Mouse (Mus musculus) CH12.LX (cell line): Measurements from ENCODE around the gene Map3k12. TPM values are rescaled to one million over a fixed set of nuclear protein-coding genes. Genes with fewer than 3 reads are reported as not detected.

Experiments
- DNase-seq: peaks from one replicate; pipeline ENCODE4 v3.0.0-alpha.2; 2013; ENCODE audit errors: extremely low read depth
- H3K27ac ChIP-seq: 2 replicates; pipeline ENCODE4 v1.5.1; 2012; ENCODE audit warnings: low read depth, mild to moderate bottlenecking, control low read depth, moderate library complexity; ENCODE audit not compliant: insufficient read depth
- H3K27me3 ChIP-seq: replicated peaks from 2 replicates; pipeline ENCODE3; 2012; ENCODE audit warnings: inconsistent platforms
- H3K36me3 ChIP-seq, 2 experiments: replicated peaks in 1 of 2; 2 replicates each; pipeline versions ENCODE3 to v1.6.1; 2012; ENCODE audit warnings: inconsistent platforms in 1 of 2, low read length in 1 of 2, mild to moderate bottlenecking in 1 of 2, mixed read lengths in 1 of 2, moderate library complexity in 1 of 2; ENCODE audit not compliant: control insufficient read depth in 1 of 2, insufficient read depth in 1 of 2
- H3K4me1 ChIP-seq, 2 experiments: 2 replicates each; pipeline ENCODE4 v1.6.1; 2012; ENCODE audit warnings: inconsistent platforms in 1 of 2, moderate library complexity in 1 of 2; ENCODE audit not compliant: insufficient read depth in 2 of 2, control insufficient read depth in 1 of 2
- H3K4me2 ChIP-seq: 2 replicates; pipeline ENCODE4 v1.6.1; 2012; ENCODE audit warnings: low read depth, mild to moderate bottlenecking, control low read depth; ENCODE audit not compliant: poor library complexity, insufficient read depth, severe bottlenecking
- H3K4me3 ChIP-seq, 3 experiments: fragments of 150-350 bp in 1 of 3; sonication (generic) in 1 of 3; replicated peaks in 1 of 3; 2 replicates each; pipeline versions ENCODE3 to v1.5.1; 2011 to 2012; ENCODE audit warnings: low read depth in 2 of 3, low read length in 2 of 3, mild to moderate bottlenecking in 2 of 3, moderate library complexity in 2 of 3, control low read depth in 1 of 3, improper control_type of control experiment in 1 of 3, inconsistent platforms in 1 of 3, mixed read lengths in 1 of 3; ENCODE audit not compliant: poor library complexity in 1 of 3
- H3K79me2 ChIP-seq: replicated peaks from 2 replicates; pipeline ENCODE4 v1.6.1; 2012; ENCODE audit warnings: mild to moderate bottlenecking, moderate library complexity; ENCODE audit not compliant: control insufficient read depth, poor library complexity, insufficient read depth, severe bottlenecking; ENCODE audit errors: extremely low read depth
- H3K9ac ChIP-seq: 2 replicates; pipeline ENCODE4 v1.6.1; 2012; ENCODE audit warnings: low read depth, mild to moderate bottlenecking, control low read depth, moderate library complexity; ENCODE audit not compliant: insufficient read depth
- H3K9me3 ChIP-seq: replicated peaks from 2 replicates; pipeline ENCODE3; 2012; ENCODE audit warnings: low read length, inconsistent platforms, mixed read lengths
- ETS1 ChIP-seq: conservative IDR thresholded peaks from 2 replicates; pipeline ENCODE4 v1.6.1; 2012; ENCODE audit warnings: low read depth, mild to moderate bottlenecking, inconsistent platforms, low read length, improper control_type of control experiment, moderate library complexity
- GABPA ChIP-seq: IDR thresholded peaks from 2 replicates; pipeline ENCODE4 v1.6.1; 2012; ENCODE audit warnings: low read depth, low read length, improper control_type of control experiment, inconsistent platforms; ENCODE audit not compliant: insufficient replicate concordance
- IRF4 ChIP-seq: IDR thresholded peaks from 2 replicates; pipeline ENCODE4 v1.6.1; 2014; ENCODE audit warnings: low read depth, mild to moderate bottlenecking, inconsistent platforms, low read length, improper control_type of control experiment
- JUN ChIP-seq: IDR thresholded peaks from 2 replicates; pipeline ENCODE4 v1.6.1; 2011; ENCODE audit warnings: low read depth, mild to moderate bottlenecking, low read length, improper control_type of control experiment, moderate library complexity; ENCODE audit not compliant: insufficient read depth
- MAX ChIP-seq: IDR thresholded peaks from 2 replicates; pipeline ENCODE4 v1.6.1; 2011; ENCODE audit warnings: low read length, improper control_type of control experiment
- MAZ ChIP-seq: IDR thresholded peaks from 2 replicates; pipeline ENCODE4 v1.6.1; 2012; ENCODE audit warnings: low read depth, mild to moderate bottlenecking, inconsistent platforms, low read length, improper control_type of control experiment, moderate library complexity
- MEF2A ChIP-seq: IDR thresholded peaks from 2 replicates; pipeline ENCODE4 v1.6.1; 2014; ENCODE audit warnings: low read depth, mild to moderate bottlenecking, inconsistent platforms, low read length, improper control_type of control experiment, borderline replicate concordance
- NELFE ChIP-seq: IDR thresholded peaks from 2 replicates; pipeline ENCODE4 v1.6.1; 2011; ENCODE audit warnings: low read depth, low read length, improper control_type of control experiment
- NRF1 ChIP-seq: IDR thresholded peaks from 2 replicates; pipeline ENCODE4 v1.6.1; 2014; ENCODE audit warnings: low read depth, mild to moderate bottlenecking, inconsistent platforms, low read length, improper control_type of control experiment, moderate library complexity
- PAX5 ChIP-seq: IDR thresholded peaks from 2 replicates; pipeline ENCODE4 v1.6.1; 2012; ENCODE audit warnings: low read length, inconsistent platforms, mixed read lengths
- POLR2A ChIP-seq: IDR thresholded peaks from 2 replicates; pipeline ENCODE4 v1.6.1; 2011; ENCODE audit warnings: low read depth, mild to moderate bottlenecking, improper control_type of control experiment, low read length
- RCOR1 ChIP-seq: conservative IDR thresholded peaks from 2 replicates; pipeline ENCODE4 v1.6.1; 2012; ENCODE audit warnings: low read depth, mild to moderate bottlenecking, inconsistent platforms, low read length, improper control_type of control experiment
- SIN3A ChIP-seq: IDR thresholded peaks from 2 replicates; pipeline ENCODE4 v1.6.1; 2012; ENCODE audit warnings: low read length, improper control_type of control experiment, inconsistent platforms
- SMC3 ChIP-seq: IDR thresholded peaks from 2 replicates; pipeline ENCODE4 v1.6.1; 2011; ENCODE audit warnings: low read depth, low read length, improper control_type of control experiment
- TBP ChIP-seq: conservative IDR thresholded peaks from 2 replicates; pipeline ENCODE4 v1.6.1; 2011; ENCODE audit warnings: low read depth, low read length, improper control_type of control experiment
- TCF12 ChIP-seq: IDR thresholded peaks from 2 replicates; pipeline ENCODE4 v1.6.1; 2014; ENCODE audit warnings: low read depth, mild to moderate bottlenecking, inconsistent platforms, low read length, improper control_type of control experiment
- ZMIZ1 ChIP-seq: IDR thresholded peaks from 2 replicates; pipeline ENCODE4 v1.6.1; 2012; ENCODE audit warnings: low read depth, mild to moderate bottlenecking, inconsistent platforms, low read length, improper control_type of control experiment
- dilution Hi-C: fragments of 300-500 bp; cut with MboI; formaldehyde crosslinking; loops from 2 replicates; pipeline ENCODE4 v1.14.3; 2020; ENCODE audit warnings: low sequenced_read_pairs; ENCODE audit not compliant: extremely low pct_unique_long_range_greater_than_20kb, extremely low pct_ligation_motif_present
- in situ Hi-C: fragments of 300-500 bp; cut with MboI; formaldehyde crosslinking; loops from 3 replicates; pipeline ENCODE4 v1.14.3; 2019; ENCODE audit warnings: low sequenced_read_pairs, low pct_ligation_motif_present, low pct_unique_long_range_greater_than_20kb, mixed read lengths
- polyA plus RNA-seq: library from polyadenylated mRNA; unstranded; fragments of >175 nt; gene quantifications from 2 replicates; pipeline ENCODE4 v1.2.1, GENCODE M21; 2012; ENCODE audit warnings: low read depth; ENCODE audit not compliant: insufficient read length
- total RNA-seq, 2 experiments: library from RNA; depleted of rRNA; stranded (reverse); fragments of 300-350 nt in 1 of 2; fragments of >200 nt in 1 of 2; gene quantifications; 2 replicates each; pipeline ENCODE4 v1.2.3; 2012 to 2014

The Map3k12 gene
- total and polyA plus RNA-seq, 3 experiments, result 1.5 to 3.0 (median 2.3) TPM

DNA sequence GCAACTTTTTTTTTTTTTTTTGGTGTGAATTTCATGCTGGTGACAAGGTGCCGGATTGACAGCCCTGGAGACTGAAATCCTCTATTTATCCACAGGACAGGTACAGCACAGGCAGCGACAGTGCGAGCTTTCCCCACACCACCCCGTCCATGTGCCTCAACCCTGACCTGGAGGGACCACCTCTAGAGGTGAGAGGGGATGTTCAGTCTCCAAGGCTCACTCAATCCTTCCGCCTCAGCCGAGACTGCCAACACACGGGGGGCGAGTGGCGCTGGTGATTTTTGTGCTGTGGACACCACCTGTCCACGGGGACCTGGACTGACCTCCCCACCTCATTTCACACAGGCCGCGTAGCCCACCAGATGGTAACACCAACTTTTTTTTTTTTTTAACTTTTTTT lies 31.0 kb downstream of the Map3k12 start:
- Histone ChIP-seq H3K9me3 (no peaks in the 10 kb centered on the region), H3K4me3 (no peak overlapping the region), H3K36me3 (peaks cover 65 to 99% of the 10 kb centered on the region in 2 experiments), H3K27ac (no peak overlapping the region), H3K4me1 (peaks cover 0 to 9% of the 10 kb centered on the region in 2 experiments; a peak in 2 of 4 replicates), H3K9ac (no peak overlapping the region), H3K4me2 (no peak overlapping the region), H3K79me2 (peaks cover 46% of the 10 kb centered on the region), H3K27me3 (no peaks in the 10 kb centered on the region)
- TF ChIP-seq MEF2A (no peak), SMC3 (no peak)
- no peak for DNase-seq
- dilution Hi-C loops (no loop called here), in situ Hi-C loops (no loop called here)

GRCm38 (mm10) chr15:102483136-102483535 lies 33.7 kb downstream of the Map3k12 start:
- Histone ChIP-seq H3K36me3 (peaks cover 63 to 94% of the 10 kb centered on the region in 2 experiments), H3K9ac (no peak overlapping the region), H3K27me3 (no peaks in the 10 kb centered on the region), H3K4me3 (no peak overlapping the region), H3K79me2 (peaks cover 59% of the 10 kb centered on the region), H3K4me1 (peaks cover 0 to 11% of the 10 kb centered on the region in 2 experiments; a peak in 2 of 4 replicates), H3K4me2 (no peak overlapping the region; the same call in 1 of the 2 replicates), H3K27ac (no peak overlapping the region), H3K9me3 (no peaks in the 10 kb centered on the region)
- in situ Hi-C loops, result no loop called here
- no peak for TF ChIP-seq MAX
- TF ChIP-seq TBP, result no peak
- TF ChIP-seq NELFE, result no peak
- no peak for TF ChIP-seq MEF2A
- TF ChIP-seq PAX5, result no peak
- no peak for TF ChIP-seq GABPA
- TF ChIP-seq IRF4, result no peak
- TF ChIP-seq RCOR1, result no peak
- no peak for TF ChIP-seq SIN3A
- TF ChIP-seq JUN, result no peak
- no peak for TF ChIP-seq ETS1
- TF ChIP-seq MAZ, result no peak
- TF ChIP-seq POLR2A, result no peak
- no peak for TF ChIP-seq TCF12
- no peak for TF ChIP-seq ZMIZ1
- TF ChIP-seq NRF1, result no peak
- dilution Hi-C loops, result no loop called here
- no peak for DNase-seq
